Mouse (Mus musculus) cerebellum, adult 11-12 months (tissue): Measurements from ENCODE around the gene Gm26938.

Experiments used
- DNase-seq: peaks from one replicate; pipeline ENCODE4 v3.0.0; 2022

The Gm26938 gene

DNA sequence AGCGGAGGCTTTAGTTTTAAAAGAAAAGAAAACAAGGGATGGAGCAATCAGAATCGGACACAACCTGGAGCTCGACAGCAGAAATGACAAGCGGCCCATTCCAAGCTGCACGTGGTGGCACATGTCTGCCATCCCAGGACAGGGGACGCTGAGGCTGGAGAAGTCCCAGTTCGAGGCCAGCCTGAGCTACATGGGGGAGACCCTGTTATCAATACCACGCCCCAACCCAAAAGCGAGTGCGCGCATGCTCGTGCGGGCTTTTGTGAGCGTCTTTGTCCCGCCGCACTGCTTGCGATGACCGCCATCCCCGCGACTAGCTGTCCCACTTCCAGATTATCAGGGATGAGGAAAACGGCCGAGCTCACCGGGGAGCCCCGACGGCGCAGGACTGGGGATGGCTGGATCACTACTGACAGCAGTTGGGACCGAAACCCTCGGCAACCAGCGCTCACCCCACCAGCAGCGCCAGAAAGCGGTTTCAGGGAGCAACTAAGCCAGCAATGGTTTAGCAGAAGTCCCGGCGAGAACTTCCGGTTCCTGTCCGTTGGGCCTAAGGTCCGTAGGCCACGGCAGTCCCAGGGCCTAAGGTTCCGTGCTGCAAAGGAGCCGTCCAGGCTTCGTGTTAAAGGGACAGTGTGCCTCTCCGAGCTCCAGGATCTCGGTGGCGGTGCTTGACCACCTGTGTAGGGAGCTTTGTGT lies at the start of gene Gm26938, which contains the start of gene Psmg3:
Gene Gm26938, minus strand, starts transcription at position 51 of the 699 bp plus-strand sequence.
Gene Psmg3, minus strand, starts transcription at position 529 of the 699 bp plus-strand sequence.
- DNase-seq = peak; percentile 86

DNA sequence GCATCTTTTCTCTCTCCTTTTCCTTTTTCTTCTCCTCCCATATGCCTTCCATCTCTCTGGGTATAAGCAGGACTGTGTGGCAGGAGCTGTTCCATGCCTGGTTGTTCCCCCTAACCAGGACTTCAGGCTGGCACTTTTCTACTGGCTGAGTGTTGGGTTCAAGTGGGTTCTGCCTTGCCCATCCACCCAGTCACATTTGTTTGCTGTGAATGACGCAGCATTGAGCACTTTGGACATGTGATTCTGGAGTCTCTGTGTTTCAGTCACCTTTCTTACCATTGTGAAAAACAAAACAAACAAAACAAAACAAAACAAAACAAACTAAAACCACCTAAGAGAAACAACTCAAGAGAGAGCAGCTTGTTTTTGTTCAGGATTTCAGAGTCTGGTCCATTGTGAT lies 45.3 kb upstream of the Gm26938 start:
- DNase-seq = no peak

DNA sequence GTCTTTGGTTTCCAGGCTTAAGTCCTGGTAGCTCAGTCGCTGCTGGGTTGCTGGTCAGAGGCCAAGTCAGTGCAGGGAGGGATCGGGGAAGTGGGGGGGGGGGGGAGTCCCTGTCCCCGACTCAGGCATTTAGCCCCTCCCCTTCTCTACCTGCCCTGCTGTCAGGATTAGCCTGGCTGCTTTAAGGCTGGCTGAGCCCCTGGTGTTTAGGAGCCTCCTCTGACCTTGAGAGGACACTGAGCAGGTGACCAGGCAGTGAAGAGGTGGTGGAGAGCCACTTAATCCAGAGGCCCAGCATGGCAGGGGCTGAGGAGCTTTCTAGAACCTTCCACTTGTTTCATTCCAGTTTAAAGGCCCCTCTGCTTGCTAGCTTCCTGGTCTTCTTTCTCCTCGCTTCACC lies 44.7 kb upstream of the Gm26938 start:
- no peak for DNase-seq

DNA sequence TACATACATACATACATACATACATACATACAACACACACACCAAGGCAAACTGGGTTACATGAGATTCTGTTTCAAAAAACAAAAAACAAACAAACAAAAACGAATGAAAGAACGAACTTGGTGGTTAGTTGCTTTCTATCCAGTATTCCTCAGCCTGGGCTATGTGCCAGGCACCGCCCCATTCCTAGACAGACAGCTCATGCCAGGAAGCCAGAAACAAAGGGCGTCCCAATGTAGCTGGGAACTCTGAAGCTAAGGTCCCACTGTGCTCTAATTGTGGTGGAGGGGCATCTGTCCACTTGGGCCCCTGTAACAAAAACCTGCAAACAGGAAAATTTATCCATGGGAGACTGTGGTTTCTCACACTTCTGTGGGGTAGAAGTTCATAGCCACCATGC lies 36.6 kb upstream of the Gm26938 start:
- DNase-seq = no peak

DNA sequence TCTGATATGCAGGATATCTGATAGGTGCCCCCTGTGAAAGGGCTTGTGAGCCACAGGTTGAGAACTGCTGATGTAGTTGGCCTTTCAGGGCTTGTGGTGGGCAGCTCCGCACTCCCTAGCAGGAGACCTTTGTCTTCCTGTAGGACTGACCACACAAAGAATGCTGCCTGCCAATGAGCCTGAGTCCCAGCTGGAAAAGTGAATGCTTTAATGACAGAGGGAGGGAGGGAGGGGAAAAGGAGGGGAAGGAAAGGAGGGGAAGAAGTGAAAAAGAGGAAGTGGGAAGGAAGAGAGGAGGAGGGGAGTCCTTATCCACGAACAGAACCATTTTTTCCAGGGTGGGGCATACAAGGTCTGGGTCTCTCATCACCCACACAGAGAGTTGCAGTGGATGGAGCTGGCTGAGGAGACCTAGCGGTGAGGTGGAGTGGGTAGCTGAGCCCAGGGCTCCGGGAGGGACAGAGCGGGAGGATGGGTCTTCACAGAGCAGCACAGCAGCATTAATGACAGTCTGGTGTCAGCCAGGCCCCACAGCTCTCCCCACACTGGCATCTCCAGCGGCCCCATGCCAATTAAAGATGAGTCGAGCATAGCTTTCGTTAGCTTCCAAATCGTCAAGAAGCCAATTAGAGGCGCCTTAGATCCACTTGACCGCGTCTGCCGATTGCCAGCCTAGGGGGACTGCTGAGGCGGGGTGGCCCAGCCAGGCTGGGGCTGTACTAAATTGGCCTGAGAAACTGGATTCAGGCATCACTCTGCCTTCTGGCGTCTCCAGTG lies 34.3 kb upstream of the Gm26938 start:
- no peak for DNase-seq

DNA sequence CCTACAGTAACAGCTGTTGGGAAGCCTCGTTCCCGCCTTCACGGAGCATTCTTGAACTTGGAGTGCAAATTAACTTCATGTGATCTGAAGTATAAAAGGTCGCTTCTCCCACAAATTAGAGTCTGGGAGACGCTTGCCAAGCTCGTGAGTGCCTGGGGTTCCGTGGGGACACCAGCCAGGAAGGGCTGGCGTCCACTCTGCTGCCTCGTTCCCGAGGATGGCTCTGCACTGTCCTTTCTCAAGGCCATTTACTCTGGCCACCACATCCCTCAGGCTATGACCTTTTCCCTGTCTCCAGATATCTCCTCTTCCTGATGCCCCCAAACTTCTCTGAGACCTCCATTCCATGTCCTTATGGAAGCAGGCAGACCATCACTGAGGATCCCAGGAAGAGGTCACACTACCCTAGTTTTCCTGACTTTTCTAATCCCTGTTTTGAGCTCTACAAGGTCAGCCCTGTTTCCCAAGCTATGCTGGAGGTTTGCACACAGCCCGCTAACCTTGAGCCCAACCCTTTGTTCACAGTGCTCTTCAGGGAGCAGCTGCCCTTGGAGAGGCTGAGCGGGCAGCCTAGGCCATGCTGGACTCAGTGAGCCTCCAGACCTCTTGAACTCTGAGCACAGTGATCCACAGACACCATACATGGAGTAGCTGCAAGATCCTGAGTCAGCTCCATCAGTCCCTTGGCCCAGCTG lies 23.6 kb upstream of the Gm26938 start:
- DNase-seq = no peak

DNA sequence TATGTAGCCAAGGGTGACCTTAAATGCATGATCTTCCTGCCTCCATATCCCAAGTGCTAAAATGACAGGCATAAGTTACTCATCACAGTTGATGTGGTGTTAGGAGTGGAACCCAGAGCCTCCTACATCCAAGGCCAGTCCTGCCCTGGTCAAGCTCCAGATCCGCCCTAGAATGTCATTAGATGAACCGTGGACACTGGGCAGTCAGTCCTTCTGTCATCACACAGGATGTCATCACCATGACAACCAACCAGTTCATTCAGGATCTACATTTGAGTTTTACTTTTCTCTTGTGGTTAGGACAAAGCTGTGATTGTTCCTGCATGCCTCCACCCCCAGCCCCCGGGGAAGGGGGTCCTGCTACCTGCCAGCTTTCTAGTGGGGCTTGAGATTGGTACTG lies 12.9 kb upstream of the Gm26938 start:
- no peak for DNase-seq

DNA sequence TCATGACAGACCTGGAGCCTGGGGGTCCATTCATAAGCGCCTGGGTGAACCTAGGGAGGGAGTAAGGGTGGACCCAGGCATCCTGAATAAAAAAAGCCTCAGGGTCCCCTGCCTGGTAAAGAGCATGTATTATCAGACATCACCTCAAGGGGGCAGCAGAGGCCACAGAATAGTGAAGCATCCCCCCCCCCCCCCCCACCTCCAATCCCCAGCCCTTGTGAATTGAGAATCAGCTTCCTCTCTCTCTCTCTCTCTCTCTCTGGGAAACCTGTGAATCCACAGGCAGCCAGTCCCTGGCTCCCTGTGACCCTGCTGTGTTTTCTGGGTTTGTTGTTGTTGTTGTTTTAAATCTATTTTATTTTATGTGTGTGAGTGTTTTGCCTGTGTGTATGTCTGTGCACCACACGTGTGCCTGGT lies 12.3 kb upstream of the Gm26938 start:
- no peak for DNase-seq

DNA sequence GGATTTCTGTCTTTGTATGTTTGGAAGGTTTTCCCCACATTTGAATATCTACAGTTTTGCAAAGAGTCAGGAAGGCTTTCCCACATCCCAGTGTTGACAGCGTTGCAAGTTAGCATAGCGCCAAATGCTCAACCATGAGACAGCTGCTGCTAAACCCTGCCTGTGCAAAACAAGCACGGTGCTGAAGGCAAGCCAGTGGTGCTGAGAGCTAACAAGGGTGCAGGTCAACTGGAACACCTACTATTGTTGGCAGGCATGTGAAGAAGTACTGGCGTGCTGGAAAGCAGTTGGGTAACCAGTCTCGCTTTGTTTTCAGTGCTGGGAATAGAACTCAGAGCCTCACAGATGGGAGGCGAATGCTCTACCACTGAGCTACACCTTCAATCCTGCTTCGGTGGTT lies 9.5 kb upstream of the Gm26938 start:
- DNase-seq = no peak

DNA sequence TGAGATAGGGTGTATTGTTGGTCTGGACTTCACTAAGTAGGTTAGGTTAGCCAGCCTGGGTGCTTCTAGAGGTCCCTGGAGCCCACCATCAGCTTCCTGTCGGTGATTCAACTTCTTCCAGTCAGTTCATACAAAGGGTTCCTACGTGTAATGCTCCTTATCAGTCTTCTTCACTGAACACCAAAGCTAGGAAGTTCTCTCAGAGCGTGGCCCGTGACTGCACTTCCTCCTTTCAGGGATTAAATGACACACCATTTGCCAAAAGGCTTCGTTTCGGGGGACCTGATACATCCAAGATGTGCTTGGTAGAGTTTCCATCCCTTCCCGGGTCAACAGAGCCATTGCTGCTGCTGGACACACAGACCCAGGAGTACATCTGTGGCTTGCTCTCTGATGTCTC lies 5.9 kb upstream of the Gm26938 start:
- DNase-seq = no peak

DNA sequence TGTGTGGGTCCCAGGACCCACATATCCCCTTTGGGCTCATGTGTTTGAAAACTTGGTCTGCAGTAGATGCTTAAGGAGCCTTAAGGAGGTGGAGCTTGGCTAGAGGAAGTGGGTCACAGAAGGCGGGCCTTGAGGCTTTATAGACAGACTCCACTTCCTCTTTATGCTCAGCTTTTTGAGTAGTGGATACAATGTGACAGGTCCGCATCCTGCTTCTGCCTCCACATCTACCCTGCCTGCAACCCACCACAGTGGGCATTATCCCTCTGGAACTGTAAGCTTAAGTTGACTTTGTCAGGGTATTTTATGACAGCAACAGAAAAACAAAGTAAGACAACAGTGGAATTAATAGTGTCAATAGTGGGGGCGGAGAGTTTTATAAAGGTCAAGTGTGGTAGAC lies 4.5 kb upstream of the Gm26938 start:
- no peak for DNase-seq

DNA sequence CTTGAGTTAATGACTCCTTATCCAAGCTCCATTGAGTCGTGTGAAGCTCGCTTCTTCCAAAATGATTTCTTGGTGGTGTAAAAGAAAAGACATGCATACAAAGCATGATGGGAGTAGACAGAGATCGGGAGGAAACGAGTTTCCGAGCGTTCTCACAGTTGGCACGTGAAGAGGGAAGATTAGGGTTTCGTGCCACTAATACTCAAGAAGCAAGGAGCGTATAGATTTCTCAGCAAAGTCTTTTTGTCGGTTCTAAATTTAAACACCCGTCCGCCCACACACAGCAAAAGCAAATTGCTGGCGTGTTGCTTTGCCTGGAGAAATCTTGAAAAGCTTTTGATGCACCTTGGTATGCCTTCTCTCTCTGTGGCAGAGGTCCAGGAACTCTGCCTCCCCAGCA lies 3.2 kb upstream of the Gm26938 start:
- no peak for DNase-seq

DNA sequence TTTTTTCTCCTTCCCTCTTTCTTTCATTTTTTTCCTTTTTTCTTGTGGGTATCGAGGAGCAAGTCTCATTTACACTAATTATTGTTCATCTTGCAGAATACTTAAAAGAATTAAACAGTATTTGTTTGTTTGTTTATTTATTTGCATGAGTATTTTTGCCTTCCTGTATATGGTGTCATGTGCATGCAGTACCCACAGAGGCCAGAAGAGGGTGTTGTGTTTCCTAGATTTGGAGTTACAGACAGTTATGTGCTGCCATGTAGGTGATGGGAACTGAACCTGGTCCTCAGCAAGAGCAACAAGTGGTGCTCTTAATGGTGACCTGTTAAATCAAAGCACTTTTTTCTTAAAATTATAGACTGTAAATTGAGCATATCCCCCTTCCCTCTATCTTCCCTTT lies 1.4 kb upstream of the Gm26938 start:
- no peak for DNase-seq

DNA sequence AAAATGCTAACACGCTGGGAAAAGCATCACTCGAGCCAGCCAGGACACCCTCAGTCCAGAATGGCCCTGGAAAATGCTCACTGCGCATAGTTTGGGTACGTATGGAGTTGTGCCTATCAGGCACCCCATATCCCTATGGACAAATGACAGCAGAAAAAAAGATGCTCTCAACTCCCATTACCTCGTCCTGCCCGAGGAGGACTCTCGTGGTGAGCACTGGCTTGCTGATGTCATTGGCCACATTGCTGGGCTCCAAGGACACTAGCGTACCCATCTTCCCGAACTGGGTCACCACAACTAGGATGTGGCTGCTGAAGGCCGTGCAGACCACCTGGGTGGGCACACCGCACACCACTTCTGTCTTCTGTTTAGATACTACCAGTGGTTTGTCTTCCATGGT lies 260 bp downstream of the Gm26938 start:
- peak; percentile 16 for DNase-seq

DNA sequence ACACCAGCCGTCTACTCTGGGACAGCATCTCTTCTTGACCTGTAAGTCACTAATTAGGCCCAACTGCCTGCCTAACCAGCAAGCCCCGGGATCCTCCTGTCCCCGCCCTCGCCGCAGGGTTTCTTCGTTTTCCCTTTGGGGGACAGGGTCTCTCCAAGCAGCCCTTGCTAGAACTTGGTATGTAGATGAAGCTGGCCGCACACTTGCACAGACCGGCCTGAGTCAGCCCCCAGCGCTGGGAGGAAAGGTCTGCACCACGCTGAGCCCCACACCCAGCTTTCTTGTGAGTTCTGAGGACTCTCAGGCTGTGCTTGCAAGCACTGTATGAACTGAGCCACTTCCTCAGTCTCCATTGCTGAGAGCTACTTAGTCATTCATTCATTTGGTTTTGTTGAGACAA lies 1.7 kb downstream of the Gm26938 start:
- no peak for DNase-seq

DNA sequence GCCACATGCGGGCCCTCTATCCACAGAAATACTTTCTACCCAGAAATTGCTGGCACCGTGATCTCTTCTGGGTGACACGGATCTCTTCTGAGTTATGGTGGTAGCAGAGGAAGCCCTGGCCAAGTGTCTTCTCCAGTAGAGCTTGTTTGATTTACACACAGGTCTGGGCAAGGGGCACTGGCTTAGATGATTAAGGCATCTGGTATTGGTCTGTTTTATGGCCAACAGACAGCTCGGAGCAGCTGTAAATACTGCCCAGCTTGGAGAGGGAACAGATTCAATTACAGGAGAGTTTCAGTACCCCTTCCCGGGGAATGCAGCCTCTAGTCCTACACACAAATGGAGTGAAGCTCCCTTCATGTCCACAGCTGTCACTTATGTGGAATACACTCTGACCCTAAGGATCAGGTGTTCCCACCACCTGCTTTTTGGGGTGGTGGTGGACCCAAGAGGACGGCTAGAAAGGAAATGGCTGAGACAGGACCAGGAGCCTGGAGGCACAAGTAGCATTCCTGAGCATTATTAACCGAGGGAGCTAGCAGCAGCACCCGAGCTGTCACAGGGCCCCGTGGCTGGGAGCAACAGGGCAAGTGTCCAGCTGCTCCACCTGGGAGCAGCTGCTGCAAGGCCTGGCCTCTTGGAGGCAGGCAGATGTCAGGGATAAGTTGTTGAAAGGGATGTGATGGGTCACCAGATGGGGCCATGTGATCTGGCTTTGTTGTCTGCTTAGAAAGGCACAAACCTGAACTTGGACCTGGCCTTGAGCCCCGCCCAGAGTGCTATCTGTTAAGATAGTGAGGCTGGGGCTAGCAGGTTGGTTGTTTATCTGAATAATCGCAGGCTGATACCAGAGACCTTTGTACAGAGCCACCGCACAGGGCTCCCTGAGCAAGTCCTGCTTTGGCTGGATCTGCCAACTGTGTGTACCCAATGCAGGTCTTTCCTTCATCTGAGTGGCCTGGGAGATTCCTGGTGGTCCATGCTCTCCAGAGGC lies 4.4 kb downstream of the Gm26938 start:
- no peak for DNase-seq

DNA sequence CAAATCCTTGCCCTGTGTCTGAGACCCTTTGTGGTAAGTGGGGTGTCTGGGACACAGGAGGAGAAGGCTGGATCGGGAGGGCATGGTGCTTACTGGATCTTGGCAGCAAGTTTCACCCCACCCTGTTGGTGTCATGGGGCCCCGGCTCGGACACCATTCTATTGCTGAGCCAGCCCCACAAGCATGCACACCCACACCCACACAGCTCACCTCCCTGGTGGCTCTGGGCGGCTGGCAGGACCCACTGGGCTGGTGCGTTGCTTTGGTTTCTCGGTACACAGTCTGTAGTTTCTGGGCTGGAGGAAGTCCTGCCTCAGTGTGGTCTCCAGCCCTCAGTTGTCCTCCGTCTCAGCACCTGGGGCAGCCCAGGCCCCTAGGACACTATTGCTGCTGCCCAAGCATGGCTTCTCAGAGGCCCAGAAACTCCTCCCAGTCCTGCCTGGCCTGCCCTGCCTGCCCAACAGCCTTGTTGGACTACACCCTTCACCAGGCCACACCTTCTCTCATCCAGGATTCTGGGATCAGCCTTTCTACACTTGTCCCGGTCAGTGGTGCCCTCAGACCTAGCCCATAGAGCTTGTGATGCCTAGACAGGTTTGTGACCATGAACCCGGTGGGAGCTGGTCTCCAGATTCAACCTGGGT lies 6.5 kb downstream of the Gm26938 start, which contains the start of gene Tmem184a:
Gene Tmem184a, minus strand, starts transcription at position 380 of the 644 bp plus-strand sequence.
- no peak for DNase-seq

DNA sequence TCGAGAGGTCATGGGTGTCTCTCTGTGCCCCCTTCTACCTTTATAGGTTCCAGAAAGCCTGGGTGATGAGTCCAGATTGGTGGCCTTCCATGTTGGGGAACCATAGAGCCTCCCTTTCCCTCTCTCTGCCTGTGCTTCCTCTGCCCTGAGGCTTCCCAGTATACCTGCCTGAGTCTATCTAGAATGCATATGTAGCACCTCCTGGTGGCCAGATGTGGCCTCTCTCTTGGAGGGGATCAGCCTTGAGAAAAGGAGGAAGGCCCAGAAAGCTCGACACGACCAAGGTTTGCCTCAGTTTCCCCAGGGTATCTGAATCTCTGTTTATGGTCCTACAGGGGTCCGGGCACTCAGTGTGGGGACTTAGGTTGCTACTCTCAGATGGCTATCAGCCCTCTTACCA lies 7.4 kb downstream of the Gm26938 start:
- DNase-seq = no peak

DNA sequence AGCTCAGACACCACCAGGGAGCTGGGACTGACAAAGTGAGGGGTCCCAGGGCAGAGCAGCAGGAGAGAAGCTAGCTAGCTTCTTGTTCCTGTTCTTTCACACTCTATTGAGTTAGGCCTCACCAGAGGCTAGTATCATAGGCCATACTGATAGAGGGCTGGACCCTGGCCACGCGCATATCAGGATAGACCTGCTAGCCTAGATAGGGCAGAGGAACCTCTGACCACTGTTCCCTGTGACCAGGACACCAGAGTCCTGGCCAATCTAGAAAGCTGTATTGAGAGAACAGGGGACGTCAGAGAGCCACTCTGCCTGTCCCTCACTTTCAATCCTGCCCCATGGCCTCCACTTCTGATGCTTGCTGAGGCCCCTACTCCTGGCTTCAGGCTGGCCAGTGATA lies 8.2 kb downstream of the Gm26938 start:
- no peak for DNase-seq

DNA sequence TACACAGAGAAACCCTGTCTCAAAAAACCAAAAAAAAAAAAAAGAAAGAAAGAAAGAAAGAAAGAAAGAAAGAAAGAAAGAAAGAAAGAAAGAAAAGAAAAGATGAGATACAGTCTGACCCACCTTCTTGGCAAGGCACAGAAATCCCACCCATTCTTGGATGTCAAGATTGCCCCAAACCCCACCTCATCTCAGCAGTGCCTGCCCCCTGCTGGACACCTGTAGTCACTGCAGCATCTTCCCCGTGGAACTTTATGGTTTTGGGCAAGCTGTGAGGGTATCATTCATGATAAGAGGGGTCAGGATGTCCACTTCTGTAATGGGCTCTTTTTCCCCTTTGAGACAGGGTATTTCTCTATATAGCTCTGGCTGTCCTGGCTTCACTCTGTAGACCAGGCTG lies 8.9 kb downstream of the Gm26938 start:
- DNase-seq = no peak

DNA sequence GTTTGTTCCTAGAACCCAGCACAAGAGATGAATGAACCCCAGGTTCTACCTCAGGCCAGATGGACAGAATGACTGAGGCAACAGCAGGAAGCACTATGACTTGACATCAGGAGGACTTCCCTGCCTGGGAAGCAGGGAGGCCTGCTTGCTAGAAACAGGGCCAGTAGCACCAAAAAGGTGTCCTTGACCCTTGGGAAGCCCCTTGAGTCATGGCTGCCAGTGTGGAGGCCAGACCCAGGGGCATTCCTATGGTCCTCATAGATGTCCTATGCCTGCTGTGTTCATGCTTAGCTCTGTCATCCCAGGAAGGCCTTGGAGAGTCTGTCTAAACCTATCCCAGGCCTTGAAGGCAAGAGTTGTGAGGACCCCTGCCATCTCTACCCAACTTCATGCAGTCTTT lies 9.8 kb downstream of the Gm26938 start:
- no peak for DNase-seq

DNA sequence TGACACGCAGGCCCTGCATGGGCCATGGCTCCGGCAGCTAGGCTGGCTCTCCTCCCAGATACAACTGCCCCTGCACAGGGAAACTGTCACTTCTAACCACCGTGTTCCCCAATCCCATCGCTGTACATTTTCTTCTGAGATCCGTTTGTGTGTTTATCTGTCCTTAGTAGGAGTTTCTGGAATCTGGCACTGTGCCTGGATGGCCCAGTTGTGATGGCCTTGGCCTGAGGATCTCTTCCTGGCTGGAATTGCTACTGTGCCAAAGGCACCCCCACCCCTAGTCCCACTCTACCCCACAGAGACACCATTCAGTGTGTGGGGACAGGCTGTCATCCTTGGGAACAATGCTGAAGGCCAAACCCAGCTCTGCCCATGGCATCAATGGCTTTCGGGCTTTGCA lies 10.2 kb downstream of the Gm26938 start:
- no peak for DNase-seq
